Mouse (Mus musculus) kidney, postnatal 25 days (tissue): ENCODE measurements at regions not wholly inside any gene's neighbourhood (a gene's known extent, or its start where the extent isn't known, plus 50 kb on each side); places are given as distances from the start of the nearest gene placed in this dataset.

Experiments used
- DNase-seq, 2 experiments: peaks; one replicate each; pipeline ENCODE4 v3.0.0; 2021; ENCODE audit warnings: mixed read lengths in 2 of 2

DNA sequence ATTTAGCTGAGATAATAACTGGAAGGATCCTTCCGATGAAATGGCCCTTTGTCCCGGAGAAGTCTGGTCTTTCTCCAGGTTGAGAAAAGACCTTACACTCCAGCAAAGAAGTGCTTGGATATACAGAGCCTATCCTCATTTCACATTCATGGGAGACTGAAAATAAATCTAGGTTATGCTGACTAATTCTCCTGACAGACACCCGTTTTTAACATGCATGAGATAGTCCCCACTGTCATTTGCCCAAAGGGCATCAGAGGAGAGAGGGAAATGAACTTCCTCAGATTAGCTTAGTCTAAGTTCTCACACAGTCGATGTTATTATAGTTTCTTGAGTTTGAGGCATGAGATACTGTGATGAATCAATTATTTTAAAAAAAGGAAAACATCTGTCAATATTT is 99.7 kb upstream of the Irak1bp1 start:
- no peak for DNase-seq

DNA sequence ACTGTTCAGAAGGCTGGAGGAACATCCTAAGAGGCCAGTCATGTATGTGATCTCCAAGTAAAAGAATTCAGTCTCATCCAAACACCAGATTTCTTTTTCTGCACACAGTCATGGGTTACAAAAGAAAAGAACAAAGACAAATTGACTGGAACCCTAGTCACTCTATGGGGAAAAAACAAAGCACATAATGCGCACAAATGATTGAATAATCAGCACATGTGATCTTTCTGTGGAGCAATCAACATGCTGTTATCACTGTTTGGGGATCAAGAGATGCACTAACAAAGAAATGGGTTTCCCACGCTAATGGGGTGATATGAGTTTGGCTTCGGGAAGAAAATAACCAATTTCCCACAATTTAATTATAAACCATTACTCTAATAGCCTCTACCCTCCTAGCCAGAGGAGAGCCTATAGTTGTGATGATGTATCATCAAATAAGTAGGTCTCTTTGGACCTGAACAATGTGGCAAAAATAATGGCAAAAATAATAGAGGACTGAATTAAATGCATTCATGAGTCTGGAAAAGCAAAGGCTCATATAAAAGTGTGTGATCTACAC is 96.2 kb upstream of the Irak1bp1 start:
- DNase-seq = no peak

DNA sequence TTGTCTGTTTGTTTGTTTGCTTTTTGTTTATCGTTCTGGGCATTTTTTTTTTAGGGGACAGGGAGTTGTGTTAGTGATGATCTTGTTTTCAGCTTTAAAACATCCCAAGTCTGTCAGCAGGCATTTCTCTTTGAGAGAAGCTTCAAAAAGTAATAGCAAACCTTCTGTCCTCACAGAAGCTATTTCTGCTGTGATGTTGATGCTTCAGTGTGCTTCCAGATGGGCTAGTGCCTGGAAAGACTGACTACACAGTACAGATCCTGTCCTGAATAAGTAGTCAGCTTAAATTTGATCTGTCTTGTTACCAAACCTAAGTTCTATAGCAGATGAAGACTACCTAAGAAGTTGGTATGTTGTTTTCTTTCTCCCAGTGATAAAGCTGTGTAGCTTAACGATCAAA is 94.4 kb upstream of the Irak1bp1 start:
- no peak for DNase-seq

DNA sequence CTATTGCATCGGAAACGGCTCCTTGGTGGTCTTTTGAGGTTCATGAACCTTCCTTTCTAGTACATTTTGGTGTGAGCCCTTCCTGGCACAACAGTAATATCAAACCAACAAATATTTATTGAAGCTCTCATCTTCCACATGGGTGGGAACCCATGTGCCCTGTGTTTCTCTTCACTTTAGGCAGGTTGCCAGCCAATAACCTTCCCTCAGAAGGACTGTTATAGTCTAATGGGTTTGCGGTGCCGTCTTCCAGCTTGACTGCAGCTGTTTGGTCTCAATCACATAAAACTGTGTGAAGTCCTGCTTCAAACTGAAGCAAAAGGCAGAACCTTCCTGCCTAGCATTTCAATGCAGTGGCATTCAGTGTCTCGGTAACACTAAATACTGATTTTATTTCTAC is 69.4 kb upstream of the Irak1bp1 start:
- DNase-seq = no peak

DNA sequence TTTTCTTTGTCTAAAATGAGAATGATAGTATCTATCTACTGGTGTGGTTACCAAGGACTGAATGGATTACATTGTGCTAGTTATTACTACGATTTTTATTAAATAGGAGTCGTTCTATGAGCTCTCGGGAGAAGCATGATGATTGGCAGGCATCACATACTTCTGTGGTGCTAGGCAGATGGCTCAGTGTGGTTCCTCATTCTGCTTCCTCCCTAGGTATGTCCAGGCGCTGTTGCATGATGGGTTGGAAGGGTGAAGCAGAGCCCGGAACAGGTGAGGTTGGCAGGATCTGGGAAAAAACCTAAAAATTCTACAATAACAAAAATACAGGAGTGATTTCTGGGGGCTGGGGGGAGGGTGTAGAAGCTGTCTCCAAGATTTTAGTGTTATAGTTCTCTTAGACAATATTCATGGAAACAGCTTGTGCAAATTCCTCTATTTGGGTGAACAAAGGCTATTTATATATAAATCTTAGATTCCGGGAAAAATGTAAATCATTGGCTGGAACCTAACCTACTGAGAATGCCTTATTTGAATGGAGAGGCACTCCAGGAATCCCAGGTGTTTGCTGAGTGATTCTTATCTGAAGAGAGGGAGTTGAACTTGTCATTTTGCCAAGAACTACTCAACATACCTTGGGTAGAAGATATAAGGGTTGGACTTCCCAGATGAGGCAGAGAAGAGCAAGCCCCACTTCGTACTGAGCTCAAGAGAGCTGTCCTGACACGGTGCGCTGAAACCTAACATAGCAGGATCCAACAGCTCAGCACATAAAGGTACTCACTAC is 68.5 kb upstream of the Irak1bp1 start:
- no peak for DNase-seq

DNA sequence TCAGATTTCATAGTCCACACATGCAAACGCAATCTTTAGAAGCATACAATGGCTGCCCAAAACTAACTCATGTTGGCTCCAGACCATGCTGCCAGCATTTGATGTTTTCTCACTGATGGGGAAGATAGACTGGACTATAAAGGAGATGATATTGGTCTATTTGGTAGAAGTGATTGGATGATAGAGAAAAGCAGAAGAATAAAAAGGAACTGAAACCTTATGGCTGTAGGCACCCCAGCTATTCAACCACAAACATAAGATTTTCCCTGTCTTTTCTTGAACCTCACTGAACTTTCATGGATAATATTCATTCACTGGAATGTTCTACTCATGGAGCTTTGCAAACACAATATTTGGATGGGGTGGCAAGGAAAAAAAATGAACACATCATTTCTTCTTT is 65.7 kb upstream of the Irak1bp1 start:
- DNase-seq = no peak
